Mouse (Mus musculus): Measurements from ENCODE around the gene Ppp2r5c.

Ppp2r5c gene

DNA sequence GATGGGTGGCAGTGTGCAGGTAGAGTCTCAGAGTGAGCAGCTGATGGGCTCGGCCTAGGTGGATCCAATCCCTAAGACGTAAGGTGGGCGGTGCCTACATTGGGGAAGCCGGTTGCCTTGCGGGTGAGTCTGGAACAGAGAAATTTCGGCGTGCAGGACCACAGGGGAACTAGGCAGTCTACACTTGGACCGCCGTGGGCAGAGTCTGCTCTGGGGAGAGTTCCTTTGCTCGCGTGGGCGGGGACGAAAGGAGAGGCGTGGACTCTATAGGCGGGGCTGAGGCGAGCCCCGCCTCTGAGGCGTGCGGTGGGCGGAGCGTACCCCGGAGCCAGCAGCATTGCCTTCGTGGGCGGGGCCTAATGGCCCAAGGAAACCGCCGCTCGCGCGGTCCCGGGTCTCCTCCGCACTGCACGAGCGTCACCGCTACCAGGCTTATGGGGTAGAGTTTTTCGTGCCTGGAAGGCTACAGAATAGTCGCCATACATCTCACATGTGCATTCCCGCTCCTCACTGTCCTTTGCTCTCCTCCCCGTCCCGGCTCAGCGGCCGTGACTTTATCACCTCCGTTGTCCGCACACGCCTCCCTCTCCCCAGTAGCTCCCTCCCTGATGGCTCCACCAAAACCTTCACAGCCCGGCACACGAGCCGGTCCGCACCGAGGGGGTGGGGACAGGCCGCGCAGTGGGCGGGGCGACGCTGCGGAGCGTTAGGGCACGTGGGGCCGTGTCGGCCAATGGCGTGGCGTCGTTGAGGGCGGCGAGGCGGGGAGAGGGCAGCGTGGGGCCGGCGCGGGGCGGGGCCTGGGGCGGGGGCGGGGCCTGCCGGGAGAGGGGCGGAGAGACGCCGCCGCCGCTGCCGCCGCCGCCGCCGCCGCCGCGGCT is at the start of gene Ppp2r5c:
Gene Ppp2r5c, plus strand, starts transcription at position 831 of the 881 bp plus-strand sequence.
- DNase-seq: peak; percentile 98

DNA sequence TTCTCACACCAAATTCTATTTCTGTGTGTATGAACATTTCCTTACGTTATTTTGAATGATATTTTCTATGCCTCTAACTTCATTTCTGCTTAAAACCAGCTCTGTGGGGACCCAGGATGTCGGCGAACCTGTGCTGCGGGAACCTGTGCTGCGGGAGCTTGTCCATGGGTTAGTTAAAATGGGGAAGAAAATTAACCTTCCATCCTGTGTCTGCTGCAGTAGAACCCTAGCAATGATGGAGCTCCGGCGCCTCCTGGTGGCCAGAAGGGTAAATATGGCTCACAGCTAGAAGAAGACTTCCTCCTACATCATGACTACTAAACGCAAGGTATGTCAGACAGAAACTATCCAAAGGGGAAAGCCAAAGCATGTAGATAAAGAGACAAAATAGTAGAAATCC is 48.6 kb upstream of the Ppp2r5c start:
- peak; percentile 76 to 77 for DNase-seq

DNA sequence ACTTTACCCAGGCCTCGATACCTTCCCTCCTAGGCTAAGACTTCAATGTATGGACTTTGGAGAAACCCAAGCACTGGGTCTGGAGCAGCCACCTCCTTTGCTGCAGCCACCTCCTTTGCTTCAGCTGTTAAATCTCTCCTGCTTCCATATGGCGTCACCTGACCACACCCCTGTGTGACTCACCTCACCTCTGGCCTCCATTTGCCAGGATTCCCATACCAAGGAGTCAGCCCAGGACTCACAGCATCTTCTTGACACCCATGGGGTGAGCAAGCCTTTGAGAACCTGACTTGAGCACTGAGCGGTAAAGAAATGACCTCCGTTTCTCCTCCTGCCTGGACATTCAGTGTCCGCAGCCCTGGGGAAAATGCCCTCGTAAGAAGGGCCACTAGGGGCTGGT is 47.8 kb upstream of the Ppp2r5c start:
- DNase-seq: no peak

DNA sequence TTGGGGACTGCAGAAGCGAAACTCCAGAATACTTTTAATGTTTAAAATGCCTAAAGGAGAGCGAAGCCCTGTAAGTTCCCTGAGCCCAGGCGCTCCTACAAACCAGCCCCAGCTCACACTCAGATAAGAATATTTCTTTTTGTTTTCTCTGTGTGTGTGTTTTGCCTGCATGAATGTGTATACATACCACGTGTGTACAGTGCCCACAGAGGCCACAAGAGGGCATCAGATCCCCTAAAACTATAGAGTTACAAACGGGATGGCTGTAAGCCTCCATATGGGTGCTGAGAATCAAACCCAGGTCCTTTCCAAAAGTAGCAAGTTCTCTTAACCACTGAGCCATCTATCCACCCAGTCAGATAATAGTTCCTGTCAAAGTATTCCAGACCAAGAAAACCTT is 46.0 kb upstream of the Ppp2r5c start:
- DNase-seq: no peak

DNA sequence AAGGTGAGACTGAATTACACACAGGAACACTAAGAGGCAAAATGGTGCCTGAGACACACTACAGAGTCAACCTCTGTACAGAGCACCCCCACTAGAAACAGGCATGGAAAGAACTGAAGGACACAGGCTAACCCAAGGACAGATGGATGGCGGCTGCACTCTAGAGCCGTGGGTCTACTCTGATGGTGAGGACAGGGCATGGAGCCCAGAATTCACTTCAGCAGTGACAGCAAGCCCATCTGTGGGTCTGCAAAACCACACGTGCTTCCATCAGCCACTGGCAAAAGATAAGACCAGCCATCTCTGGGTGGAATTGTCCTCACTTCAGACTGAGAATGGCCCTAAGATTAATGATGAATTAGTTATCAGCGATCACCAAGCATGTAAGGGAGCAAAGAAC is 45.0 kb upstream of the Ppp2r5c start:
- DNase-seq: no peak

DNA sequence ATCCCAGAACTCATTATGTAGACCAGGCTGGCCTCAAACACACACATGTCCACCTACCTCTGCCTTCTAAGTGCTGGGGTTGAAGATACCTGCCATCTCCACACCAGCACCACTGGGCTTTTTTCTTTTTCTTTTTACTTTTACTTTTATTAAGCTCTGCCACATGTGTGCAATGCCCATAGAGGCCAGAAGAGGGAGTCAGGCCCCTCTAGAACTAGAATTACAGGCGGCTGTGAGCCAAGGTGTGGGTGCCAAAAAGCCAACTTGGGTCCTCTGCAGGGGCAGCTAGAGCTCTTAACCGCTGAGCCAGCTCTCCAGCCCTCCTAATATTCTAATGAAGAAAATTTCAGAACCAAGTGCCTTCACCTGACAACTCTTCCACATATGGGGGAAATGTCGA is 30.7 kb upstream of the Ppp2r5c start:
- peak; percentile 43 to 57 for DNase-seq

DNA sequence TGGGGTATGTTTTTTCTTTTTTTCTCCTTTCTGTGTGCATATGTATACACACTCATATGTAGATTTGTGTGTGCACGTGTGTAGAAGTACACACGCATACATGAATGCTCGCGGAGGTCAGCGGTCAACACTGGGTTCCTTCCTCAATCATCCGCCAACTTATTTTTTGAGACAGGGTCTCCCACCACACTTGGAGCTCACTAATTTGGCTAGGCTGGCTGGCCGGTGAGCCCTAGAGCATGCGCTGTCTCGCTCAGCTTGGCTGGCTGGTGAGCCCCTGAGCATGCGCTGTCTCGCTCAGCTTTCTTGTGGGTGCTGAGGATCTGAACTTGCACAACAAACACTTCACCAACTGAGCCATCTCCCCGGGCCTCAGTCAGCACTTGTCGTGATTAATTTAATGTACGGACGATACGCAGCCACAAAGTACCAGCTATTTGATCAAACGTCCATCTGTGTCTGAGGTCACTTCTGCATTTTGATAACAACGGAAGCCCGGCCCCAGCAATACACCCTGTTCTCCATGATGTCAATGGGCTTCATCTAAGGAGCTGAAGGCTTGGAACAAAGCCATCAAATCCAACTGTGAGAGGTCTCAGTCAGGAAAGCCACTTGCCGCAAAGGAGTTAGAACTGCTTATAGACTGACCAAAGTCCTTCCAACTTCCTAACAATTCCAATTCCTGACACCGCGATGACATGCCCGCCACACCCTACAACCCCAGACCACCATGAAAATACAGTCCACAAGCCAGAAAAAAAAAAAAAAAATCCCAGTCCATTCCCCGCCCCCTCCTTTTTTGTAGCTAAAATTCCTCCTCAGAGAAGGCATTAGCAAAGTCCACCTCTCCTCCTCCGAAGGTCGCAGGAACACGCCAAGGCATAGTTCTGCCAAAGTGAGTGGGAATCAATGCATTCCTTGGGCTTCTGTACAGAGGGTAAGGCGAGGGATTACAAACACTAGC is 29.6 kb upstream of the Ppp2r5c start:
- DNase-seq: no peak

DNA sequence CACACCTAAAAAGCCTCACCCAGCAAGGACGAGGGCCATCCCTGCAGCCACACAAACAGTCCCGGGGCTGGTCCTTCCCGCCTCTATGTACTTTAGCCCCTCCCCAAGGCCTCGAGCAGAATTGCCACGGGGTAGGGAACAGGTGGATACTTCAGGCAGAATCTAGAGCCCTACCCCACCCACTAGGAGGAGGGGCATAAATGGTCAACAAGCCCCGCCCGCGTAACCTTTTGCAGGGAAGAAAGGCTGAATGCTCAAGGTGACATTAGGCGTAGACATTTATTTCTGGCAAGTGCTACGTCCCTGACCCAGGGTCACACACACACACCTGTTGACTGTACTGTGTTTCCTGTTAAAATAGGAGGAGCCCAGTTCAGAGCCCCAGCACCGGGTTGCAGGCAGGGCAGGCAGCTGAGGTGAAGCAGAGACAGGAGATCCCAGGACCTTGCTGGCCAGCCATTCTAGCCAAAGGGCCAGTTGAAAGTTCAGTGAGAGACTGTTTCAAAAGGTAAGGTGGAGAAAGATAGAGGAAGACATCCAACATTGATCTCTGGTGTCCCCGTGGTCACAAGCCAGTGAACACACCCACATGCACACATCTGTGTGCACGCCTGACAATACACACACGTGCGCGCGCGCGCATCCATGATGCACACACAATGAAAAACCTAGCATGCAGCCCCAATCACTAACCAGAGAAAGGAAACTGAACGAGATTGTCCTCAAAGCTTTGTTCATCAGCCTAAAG is 28.8 kb upstream of the Ppp2r5c start:
- peak in 1 of 2 experiments; percentile 19 for DNase-seq

DNA sequence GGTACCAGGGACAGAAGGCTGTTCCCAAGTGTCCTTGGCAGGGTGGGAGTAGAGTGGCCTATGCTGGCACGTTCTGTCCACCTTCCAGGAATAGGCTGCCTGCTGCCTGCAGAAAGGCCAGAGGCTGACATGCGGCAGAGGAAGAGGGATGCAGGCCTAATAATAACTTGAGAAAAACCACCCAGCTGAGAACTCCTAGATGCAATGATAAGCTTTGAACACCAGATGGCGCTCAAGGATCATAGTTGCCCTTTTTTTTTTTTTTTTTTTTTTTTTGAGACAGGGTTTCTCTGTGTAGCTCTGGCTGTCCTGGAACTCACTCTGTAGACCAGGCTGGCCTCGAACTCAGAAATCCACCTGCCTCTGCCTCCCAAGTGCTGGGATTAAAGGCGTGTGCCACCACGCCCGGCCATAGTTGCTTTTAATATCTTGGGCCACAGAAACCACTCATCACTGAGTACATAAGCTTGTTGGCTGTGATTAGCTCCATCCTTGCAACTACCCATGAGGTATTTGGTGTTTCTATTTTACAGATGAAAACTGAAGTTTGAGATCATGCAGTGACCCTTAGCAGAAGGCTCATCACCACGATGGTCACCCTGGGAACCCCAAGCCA is 28.1 kb upstream of the Ppp2r5c start:
- peak; percentile 57 to 61 for DNase-seq

DNA sequence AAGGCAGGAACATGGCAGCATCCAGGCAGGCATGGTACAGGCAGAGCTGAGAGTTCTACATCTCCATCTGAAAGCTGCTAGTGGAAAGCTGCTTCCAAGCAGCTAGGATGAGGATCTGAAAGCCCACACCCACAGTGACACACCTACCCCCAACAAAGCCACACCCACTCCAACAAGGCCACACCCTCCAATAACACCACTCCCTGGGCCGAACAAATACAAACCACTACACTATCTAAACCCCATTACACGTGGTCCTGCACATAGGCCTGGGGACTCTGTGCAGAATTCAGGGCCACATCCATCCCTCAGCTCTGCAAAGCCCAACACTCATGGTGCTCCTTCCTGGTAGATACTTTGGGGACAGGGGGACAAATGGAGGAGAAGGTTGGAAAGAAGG is 27.0 kb upstream of the Ppp2r5c start:
- no peak for DNase-seq

DNA sequence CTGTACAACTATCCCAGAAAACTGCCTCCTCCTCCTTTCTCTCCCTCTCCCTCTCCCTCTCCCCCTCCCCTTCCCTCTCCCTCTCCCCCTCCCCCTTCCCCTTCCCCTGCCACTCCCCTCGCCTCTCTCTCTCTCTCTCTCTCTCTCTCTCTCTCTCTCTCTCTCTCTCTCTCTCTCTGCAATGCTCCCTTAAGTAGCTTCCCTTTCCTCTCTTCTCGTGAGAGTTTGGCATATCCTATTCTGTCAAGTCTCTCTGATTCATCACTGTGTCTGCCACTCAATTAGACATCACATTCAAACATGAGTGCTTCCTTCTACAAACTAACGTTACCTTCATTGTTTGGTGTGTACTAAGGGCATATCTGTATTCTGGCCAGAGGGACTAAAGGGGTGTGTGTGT is 25.6 kb upstream of the Ppp2r5c start:
- no peak for DNase-seq

DNA sequence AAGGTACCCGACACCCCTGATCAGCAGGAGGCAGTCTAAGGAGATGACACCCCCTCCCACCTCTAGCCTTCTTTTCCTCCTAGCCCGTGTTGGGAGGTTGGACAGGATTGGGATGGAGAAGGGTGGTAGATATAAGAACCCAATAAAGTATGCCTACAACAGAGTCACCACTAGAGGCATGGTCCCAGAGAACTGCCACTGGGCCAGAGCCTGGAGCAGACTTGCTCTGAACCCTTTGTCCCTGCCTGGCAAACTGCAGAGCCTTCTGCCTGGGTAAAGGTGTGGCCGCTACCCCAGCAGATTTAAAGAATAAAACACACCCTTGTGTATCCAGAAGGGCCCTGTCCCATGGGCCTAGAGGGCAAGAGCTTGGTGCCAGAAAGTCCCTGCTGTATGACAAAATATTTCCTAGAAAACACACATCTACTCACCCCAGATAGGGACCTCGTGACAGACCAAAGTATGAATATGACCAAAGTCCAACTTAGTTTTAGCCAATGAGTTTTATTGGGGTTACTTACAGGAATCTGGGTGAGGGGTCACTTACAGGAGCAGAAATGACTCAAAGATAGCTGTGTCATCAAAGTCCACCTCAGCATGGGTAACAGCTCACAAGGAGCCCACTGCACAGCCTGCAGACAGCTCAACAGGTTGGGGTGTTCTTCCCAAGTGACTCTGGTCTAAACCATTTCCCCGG is 22.8 kb upstream of the Ppp2r5c start:
- DNase-seq: no peak

DNA sequence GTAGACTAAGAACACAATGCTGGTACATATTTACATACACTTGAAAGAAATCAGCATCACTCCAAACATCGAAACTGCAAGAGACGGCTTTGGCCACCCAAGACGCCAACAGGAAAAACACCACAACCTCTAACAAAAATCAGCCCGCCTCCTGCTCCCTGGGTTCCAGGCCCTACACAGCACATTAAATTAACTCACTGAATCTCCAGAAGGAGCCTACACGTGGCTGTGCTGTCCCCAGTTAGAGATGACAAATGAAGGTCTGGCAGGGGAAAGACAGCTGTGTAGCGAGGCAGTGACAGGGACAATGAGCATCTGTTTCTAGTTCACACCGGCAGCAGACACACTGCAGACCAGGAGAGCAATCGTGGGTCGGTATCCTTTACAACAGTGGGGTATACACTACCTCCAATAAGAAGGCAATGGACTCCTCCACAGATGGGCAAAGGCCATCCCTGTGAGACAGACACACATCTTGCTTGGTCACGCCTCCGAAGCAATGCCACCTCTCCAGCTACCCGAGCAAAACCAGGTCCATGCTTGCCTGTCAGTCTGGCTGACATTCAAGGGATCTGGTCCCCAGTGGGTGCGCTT is 20.4 kb upstream of the Ppp2r5c start:
- no peak for DNase-seq

DNA sequence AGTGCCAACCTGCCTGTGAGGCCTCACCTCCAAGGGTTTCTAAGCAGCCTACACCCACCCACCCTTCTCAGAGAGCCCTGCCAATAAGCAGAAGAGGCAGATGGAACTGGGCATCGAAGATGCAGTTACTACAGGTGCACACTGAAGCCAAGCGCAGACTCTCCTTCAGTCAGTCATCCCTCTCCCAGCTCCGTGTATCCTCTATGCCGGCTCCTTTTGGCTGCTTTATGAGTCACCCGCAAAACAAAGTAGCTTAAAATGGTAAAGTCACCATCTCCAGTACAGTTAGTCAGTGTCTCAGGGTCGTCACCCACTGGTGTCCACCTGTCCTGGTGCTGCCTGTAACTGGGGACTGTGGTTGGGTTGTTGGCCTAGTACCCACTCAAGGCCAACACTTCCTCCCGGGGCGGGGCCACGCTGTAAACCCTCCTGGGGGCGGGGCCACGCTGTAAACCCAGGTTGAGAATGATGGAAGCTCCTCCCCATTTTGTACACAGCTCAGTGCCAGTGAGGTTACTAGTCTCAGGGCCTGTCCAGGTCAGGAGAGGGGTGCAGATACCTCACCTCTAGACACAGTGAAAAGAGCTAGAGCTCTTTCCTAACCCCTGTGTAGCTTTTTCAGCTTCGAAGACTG is 17.5 kb upstream of the Ppp2r5c start:
- DNase-seq: no peak

DNA sequence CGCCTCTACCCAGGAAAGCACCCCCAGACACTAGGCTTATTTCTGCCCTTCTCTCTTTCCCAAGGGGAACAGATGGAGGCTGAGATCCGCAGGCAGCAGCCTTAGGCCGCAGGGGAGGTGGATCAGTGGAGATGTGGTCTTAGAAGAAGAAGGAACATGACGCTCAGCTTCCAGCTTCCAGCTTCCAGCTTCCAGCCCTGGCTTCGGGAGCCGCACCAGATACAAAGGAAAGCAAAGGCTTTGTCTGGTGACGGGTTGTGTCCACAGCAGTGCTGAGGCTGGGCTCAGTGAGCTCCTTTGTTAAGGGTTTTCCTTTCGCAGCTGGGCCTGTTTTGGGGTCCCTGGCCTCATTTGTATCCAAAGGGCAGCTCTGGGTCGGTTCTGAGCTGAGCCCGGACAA is 16.9 kb upstream of the Ppp2r5c start:
- no peak for DNase-seq

DNA sequence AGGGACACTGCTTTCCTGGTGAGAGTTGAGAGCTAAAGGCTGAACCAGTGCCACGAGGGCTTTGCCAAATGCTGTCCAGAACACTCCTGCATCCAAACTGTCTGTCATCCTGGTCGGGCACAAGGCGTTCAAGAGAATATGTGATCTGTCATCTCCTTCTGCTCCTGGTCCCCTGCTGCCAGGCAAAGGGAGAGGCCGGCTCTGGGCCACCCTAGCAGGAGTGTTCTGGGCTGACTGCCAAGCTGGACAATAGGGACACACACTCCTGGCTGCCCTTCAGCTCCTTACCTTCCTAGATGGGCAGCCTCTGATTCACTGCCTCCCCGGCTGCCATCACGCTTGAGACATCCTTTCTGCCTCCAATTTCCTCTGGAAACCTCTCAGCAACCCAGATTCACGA is 15.1 kb upstream of the Ppp2r5c start:
- DNase-seq: no peak

DNA sequence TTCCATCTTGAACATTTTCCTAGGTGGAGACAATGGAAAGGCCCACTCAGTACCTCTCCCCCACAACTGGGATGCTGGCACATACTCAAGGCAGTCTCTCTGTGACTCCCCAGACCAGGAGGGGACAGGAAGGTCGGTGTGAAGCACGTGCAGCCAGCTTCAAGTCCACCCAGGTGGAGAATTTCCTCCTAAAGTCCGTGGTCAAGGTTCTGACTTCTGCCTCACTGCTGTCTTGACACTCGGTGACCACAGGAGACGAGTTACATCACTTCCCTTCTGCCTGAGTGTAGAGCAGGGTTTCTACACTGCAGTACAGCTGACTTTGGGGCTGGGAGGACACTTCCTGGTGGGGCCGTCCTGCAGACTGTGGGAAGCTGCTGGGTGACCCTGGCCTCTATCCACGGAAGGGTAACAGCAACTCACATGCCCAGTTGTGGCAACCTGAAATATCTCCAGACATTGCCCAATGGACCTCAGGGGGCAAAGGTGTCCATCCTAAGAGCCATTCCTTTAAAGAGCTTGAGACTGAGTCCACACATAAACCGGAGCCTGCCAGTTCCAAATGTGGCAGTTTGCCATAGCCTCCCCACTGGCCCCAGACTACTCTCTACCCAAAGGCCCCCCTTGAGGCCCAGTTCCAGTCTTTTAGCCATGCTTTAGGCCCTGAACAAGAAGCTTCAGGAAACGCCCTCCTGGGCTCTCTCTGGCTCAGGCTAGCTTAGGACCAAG is 10.1 kb upstream of the Ppp2r5c start:
- no peak for DNase-seq

DNA sequence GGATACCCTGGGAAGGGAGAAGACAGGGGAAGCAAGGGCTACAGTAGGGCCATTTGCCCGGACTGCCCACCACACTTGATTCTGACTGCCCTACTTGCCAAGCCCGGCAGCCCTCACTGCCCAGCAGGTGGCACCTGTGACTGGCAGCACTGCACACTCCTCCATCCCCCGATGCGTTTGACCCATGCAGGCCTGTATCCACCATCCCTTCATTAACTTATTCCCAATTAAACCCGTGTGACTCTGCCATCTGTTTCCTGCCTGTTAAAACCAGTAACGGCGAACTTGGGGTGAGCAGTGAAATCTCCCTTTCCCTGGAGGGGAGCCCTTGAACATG is 9.6 kb upstream of the Ppp2r5c start:
- peak; percentile 37 to 40 for DNase-seq

DNA sequence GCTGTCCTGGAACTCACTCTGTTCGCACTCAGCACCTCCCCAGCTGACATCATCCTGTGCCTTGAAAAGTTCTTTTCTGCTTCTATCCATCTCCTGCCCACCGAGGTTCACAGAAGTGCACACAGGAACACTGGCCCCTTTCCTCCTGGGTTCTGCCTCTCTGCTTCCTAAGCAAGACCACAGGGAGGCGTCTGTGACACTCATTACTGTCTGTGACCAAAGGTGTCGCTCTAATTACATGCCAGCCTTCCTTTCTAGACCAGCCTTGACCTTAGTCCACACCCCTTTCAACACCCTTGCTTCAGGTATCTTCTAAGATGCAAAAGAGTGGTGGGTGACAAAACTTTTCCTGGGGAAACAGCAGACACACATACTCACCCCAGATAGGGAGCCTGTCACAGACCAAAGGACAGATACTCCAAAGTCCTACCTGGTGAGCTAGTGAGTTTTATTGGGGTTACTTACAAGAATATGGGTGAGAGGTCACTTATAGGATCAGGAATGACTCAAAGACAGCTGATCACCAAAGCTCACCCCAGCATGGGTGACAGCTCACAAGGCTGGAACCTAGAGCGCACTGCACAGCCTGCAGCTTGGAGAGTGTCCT is 8.4 kb upstream of the Ppp2r5c start:
- peak; percentile 19 to 37 for DNase-seq

DNA sequence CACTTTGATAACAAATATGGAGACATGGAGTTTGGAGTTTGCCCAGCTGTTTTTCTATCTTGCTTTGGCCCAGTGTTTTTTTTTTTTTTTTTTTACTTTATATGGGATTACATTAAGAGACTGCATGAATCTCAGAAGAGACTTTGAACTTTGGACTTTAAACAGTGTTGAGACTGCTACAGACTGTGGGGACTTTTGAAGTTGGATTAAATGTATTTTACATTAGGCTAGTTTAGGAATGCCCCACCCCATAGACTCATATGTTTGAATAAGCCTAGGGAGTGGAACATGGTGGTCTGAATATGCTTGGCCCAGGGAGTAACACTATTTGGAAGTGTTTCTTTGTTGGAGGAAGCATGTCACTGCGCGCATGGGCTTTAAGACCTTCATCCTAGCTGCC is 4.7 kb upstream of the Ppp2r5c start:
- DNase-seq: no peak

Measured in B cell, adult 2 months (primary cell).